Mouse (Mus musculus) thymus, adult 18-20 months (tissue): Measurements from ENCODE around the gene Rab43.

Experiments
- DNase-seq, 2 experiments: peaks; one replicate each; pipeline ENCODE4 v3.0.0; 2022; ENCODE audit warnings: mixed read lengths in 2 of 2

The Rab43 gene

GRCm38 (mm10) chr6:87808521-87808920 lies 3.4 kb downstream of the Rab43 start:
- DNase-seq: no peak

- DNase-seq: no peak
These were observed 4.1 kb downstream of the Rab43 start for GRCm38 (mm10) chr6:87807735-87808440.

- DNase-seq: no peak
These were observed 5.1 kb downstream of the Rab43 start for GRCm38 (mm10) chr6:87806857-87807256.

- no peak for DNase-seq
These were observed 5.9 kb downstream of the Rab43 start for GRCm38 (mm10) chr6:87806028-87806427.

GRCm38 (mm10) chr6:87805448-87805847 lies 6.5 kb downstream of the Rab43 start:
- no peak for DNase-seq

GRCm38 (mm10) chr6:87804886-87805285 lies 7.1 kb downstream of the Rab43 start:
- no peak for DNase-seq

- DNase-seq: no peak
These were observed 7.9 kb downstream of the Rab43 start for GRCm38 (mm10) chr6:87804036-87804435.

- DNase-seq: no peak
These were observed 9.5 kb downstream of the Rab43 start for GRCm38 (mm10) chr6:87802462-87802861.

- no peak for DNase-seq
These were observed 12.4 kb downstream of the Rab43 start for GRCm38 (mm10) chr6:87799576-87799975.

GRCm38 (mm10) chr6:87797321-87797720 lies 14.6 kb downstream of the Rab43 start:
- no peak for DNase-seq

GRCm38 (mm10) chr6:87796251-87796880 lies 15.6 kb downstream of the Rab43 start:
- no peak for DNase-seq

GRCm38 (mm10) chr6:87795385-87796150 lies 16.4 kb downstream of the Rab43 start:
- no peak for DNase-seq

- no peak for DNase-seq
These were observed 18.0 kb downstream of the Rab43 start for GRCm38 (mm10) chr6:87793821-87794510.

- no peak for DNase-seq
These were observed 20.1 kb downstream of the Rab43 start for GRCm38 (mm10) chr6:87791826-87792225.

GRCm38 (mm10) chr6:87790779-87791480 lies 21.0 kb downstream of the Rab43 start:
- no peak for DNase-seq

GRCm38 (mm10) chr6:87789791-87790190 lies 22.2 kb downstream of the Rab43 start:
- no peak for DNase-seq

- DNase-seq: no peak
These were observed 22.9 kb downstream of the Rab43 start for GRCm38 (mm10) chr6:87788896-87789587.

GRCm38 (mm10) chr6:87788266-87788895 lies 23.6 kb downstream of the Rab43 start:
- DNase-seq: no peak

GRCm38 (mm10) chr6:87787108-87787890 lies 24.7 kb downstream of the Rab43 start:
- no peak for DNase-seq

GRCm38 (mm10) chr6:87786621-87787020 lies 25.3 kb downstream of the Rab43 start:
- DNase-seq: no peak

- DNase-seq: no peak
These were observed 27.9 kb downstream of the Rab43 start for GRCm38 (mm10) chr6:87784033-87784432.
